Mouse (Mus musculus): ENCODE measurements at regions not wholly inside any gene's neighbourhood (a gene's known extent, or its start where the extent isn't known, plus 50 kb on each side); places are given as distances from the start of the nearest gene placed in this dataset.

- no peak for TF ChIP-seq MAFK (IDR thresholded peaks at IDR 0.05; ENCODE audit: insufficient read depth, low read depth, low read length)
- no peak for TF ChIP-seq HCFC1 (IDR thresholded peaks at IDR 0.05; ENCODE audit: borderline replicate concordance, insufficient read depth, low read length)
- TF ChIP-seq ZNF384 (IDR thresholded peaks at IDR 0.05; ENCODE audit: low read depth, low read length), result no peak
These were observed 353.2 kb upstream of the Tmem161b start for GRCm38 (mm10) chr13:83868922-83869321.
